Mouse (Mus musculus) gonadal fat pad, adult 2 months (tissue): ENCODE results near the gene Rgs8. TPM values are rescaled to one million over a fixed set of nuclear protein-coding genes. Genes with fewer than 3 reads are reported as not detected.

Experiments
- DNase-seq: peaks from one replicate; pipeline ENCODE4 v3.0.0-alpha.2; 2012; ENCODE audit warnings: low read depth
- polyA plus RNA-seq: library from polyadenylated mRNA; depleted of rRNA; stranded (reverse); fragments of >200 nt; gene quantifications from 2 replicates; pipeline ENCODE4 v1.2.3, GENCODE M21; 2012

Rgs8 gene
- polyA plus RNA-seq, 1 experiment: not detected

DNA sequence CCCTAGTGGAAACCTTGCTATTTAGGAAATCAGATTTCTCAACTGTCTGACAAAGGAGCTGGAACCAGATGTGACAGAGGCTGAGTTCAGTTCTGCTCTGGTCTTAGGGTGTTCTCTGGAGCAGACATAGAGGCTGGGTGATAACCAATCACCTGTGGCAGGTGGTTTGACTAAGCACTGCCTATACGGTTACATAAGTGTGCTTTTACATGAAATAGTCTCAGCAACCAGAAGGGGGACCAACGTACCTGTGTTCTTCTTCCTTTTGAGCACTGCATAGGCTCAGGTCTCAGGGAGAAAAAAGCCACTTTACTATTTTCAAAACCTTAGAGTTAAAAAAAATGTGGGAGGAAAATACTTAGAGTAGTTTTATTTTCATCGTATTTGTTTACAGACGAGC, 22.8 kb downstream of the Rgs8 start:
- DNase-seq: no peak

DNA sequence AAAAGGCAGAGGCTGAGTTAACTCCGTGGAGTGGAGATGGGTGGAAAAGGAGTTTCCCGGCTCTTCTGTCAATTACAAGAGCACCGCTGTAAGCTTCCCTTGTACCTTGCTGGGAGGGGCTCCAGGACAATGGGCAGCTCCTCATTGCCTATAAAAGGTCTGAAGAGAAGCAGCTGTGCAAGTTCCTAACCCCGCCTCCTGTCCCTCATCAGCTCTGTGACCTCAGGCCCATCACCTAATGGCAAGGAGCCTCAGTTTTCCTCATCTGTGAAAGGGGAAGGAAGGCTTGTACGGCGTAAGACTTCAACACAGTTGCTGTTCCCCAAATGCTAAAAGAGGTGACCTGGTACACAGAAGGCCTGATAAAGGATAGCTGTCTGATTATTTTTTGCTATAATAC, 24.8 kb downstream of the Rgs8 start:
- DNase-seq: no peak

DNA sequence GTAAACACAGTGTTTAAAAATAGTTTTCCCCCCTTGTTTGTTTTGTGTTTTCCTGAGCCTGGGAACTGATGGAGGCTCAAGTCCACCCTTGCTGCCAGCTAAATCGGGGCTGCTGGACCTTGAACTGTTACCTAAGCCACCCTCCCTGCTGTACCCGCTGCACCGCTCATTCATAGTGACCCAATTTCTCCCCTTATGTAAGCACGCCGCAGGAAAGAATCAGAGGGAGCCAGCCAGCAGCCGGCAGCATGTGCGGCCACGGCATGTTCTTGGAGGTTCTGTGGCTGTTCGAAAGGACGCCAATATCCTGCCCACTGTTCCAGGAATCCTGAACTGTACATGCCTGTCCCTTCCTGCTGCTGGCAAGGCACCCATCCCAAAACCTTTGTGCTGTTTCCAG, 26.3 kb downstream of the Rgs8 start:
- peak; percentile 55 for DNase-seq

DNA sequence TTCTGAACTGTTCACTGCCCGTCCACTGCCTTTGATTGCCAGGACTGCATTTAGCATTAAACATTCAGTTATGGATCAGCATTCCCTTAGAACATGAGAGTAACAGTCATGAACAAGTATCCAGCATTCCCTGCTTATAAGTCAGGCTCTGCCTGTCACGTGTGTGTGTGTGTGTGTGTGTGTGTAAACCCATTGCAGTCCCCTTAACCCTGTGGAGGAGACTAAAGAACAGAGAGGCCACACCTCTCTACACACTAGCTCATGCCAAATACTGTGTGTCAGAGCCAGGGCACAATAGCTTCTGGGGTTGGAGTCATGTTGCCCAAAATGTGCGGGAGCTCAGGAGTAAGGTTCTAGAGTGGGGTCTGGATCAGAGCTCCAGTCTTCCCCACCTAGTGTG, 26.8 kb downstream of the Rgs8 start:
- DNase-seq: no peak

DNA sequence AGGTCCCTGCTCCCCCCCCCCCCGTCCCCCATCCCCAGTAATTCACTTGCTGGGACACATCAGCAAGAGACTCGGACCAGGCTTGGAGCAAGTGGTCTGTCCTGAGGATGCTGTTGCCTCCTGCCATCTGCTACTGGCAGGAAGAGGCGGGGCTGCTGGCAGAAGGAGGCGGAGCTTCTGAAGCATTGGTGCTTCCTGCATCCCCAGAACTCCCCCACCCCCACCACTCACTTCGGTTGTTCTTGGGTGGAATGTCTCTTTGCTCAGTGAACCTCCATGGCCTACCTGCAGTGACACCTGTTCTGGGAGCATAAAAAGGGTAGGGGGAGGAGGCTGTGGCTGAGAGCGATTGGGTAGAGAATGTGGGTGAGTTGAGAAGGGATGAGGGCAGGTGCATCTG, 27.5 kb downstream of the Rgs8 start:
- no peak for DNase-seq

DNA sequence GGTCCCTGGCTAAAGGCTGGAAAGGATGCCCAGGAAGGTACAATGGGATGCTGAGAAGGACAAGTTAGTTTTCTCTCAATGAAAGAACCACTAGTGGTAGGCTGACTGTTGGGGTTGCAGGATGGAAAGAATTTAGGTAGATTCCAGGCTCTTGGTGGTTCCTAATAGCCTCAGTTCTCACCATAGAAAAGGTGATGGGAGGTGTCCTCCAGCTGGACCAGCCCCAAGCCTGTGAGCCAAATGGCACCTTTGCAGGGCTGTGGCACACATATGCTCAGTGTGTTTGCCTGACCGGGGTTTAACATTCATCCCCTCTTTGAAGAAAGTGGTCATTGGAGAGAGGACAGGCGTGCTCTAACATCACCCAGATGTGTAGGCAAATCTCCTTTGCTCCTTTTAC, 28.2 kb downstream of the Rgs8 start:
- no peak for DNase-seq

DNA sequence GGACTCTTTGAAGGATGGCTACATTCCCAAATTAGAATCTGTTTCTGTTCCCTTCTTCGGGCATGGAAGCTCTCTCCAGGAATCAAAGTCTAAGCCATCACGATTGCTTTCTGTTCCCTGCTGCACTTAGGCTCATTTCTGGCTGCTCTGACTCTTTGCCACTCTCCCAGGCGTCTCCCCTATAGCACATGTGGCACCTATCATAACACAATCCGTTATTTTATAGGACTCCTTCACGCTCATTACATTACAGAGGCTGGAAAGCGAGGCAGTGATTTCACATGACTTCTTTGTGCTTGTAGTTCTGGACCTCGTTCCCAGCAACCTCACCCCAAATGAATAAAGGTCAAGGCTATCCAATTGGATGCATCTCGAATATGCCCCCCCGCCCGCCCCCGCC, 30.4 kb downstream of the Rgs8 start:
- DNase-seq: no peak

DNA sequence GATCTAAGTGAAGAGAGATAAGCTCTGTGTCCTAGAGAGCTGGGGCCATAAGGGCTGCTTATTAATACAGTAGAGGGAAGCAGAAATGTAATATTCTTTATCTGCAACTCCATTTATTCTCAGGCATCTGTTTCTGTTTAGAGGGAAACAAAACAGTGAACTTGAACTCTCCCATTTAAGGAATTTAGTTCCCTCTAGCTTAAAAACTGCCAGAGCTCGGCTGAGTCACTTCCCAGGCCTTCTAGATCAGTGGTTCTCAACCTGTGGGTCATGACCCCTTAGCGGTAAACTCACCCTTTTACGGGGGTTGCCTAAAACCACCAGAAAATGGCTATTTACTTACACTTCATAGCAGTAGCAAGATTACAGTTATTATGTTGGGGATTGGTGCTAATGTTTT, 32.8 kb downstream of the Rgs8 start:
- DNase-seq: no peak

DNA sequence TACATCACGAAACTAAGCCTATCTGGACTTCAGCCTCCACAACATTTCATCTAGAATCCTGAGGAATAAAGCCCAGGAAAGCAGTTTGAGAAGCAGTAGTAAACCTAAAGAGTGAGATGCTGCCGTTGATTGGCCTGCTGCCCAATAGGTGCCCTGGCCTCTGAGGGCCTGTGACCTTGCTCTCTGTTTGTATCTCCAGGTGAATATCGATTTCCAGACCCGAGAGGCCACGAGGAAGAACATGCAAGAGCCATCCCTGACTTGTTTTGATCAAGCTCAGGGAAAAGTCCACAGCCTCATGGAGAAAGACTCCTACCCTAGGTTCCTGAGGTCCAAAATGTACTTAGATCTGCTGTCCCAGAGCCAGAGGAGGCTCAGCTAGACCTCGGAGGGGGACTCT, 39.7 kb downstream of the Rgs8 start:
- DNase-seq: no peak

DNA sequence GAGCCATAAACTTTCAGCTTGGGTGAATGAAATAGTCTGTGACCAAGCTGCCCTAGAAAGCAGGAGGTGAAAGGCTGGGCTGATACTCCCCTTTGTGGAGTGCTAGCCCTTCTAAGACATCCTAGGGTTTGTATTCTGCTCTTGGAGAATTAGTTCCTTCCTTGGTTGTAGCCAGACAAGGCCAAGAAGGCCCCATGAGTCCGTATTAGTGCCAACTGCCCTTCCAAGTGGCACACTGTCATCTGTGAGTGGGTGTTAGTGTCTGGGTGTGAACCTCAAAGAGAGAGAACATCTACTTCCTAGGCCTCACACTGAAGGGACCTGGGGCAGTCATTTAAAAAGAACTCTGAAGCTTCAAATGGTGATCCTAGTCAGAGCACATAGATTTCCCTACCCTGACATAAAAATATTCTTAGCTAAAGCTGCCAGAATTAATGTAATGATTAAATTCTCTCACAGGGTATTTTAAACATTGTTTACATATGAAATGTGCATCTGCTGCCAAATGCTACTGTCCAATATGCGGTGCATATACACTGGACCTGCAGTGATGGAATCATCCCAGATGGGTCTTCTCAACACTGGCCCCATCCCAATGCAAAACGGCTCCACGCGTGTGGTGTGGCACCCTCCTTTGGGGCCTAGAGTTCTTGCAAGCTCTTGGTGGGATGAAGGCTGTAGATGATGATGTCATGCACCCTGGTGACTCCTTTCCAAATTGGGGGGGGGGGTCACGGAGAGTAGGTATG, 41.7 kb downstream of the Rgs8 start:
- DNase-seq: no peak

DNA sequence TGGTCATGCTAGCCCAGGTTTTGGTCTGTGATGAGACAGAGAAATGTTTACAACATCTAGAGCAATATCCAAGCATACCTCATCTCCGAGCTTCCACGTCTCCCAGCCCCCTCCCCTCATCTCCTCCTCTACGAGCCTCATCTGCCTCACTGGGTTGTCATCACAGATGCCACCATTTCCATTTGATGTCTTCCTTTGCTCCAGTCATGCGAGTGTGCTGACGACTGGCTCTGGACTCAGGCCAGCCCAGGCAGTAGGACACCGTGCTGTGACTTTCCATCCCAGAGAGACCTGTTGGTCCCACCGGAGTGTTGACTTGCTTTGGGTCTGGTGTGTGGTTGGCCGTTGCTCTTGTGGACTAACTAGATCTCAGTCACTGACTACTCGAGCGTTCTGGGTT, 42.6 kb downstream of the Rgs8 start:
- no peak for DNase-seq

DNA sequence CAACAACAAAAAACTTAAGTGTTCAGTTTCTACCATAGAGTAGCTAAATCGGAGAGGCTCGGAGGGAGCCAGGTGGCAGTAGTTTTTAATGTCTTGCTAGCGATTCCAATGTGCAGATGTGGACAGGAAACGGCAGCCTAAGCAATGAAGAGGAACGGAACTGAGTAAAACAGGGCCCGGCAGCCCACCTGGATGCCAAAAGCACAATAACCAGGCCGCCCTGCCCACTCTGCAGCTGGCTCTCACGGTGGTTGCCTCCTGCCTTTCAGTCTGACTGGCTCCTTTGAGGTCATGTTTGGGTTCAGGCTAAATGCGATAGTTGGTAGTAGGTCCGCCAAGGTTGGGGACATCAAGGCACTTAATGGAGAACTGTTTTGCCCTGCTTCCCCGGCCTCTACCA, 43.3 kb downstream of the Rgs8 start:
- DNase-seq: no peak

DNA sequence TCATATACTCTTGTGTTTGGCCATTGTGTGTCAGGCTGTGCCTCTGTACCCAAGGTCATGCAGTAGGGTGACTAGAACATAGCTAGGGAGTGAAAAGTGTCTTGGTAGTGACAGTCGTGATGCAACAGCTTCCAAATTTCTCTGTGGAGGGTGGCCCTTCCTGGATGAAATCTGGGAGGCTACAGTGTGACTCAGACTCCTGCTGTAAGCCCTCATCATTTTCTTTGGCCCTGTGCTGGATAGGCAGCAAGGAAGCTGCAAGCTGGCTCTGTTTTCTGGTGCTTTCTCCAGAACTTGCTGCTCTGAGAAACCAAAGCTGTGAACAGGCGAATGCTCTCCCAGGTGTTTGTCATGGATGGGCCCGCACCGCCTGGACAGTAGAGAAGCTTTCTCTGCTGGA, 43.7 kb downstream of the Rgs8 start:
- DNase-seq: no peak

DNA sequence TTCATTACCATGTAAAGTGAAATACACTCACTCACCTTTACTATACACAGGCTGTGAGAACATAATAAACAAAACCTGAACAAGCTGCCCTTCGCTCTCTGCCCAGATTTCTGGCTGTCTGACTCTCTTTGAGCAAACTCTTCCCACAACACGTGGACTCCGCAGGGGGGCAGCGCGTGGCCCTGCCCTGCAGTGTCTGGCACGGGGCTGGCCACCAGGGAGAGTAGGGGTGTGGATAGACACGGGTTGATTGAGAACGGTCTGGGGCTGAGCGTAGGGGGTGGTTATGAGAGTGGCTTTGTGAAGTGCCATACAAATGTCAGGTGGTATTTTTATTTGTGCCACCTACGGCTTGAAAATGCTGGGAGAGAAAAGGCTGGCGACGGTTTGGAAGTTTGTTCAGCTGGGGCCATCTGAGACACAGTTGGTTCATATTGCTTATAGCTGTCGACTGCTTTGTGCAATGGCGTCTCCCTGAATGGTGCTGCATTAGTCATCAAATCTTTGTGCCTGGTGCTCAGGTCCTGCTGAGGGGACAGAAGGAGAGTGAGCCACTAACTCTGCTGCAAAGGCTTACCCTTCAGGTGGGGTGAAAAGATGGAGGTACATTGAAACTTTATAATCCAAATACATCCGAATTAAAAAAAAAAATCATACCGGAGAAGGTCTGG, 44.9 kb downstream of the Rgs8 start:
- DNase-seq: no peak

DNA sequence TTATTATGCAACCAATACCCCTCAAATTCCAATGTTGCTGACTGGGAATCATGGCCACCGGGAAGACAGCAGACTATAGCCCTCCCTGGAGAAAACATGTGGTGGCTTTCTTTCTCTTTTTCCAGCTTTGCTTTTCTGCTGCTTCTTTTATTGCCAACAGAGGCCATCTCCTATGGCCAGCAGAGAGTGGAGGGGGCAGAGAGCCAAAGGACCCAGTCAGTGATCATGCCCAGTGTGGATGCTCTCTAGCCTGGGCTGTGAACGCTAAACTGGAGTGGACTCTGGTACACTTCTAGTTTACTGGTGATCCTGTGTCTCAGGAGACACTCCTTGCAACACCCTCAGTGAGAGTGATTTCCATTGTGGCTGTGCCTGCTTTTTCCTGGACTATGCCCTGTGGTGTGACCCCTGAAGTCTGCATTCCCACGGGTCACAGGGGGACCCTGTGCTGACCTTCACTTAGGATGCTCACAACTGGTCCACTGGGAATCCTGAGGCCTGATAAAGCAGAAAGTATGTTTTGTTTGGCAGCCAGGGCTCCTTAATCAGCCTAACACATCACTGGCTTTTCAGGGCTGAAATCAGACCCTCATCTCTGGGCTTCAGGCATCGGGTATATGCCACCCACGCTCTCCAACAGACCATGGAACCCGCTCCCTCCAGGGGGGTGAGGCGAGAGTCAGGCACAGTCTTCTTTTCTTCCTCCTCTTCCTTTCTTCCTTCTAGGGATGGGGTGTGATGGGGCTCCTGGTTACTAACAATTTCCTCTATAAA, 45.7 kb downstream of the Rgs8 start:
- no peak for DNase-seq

DNA sequence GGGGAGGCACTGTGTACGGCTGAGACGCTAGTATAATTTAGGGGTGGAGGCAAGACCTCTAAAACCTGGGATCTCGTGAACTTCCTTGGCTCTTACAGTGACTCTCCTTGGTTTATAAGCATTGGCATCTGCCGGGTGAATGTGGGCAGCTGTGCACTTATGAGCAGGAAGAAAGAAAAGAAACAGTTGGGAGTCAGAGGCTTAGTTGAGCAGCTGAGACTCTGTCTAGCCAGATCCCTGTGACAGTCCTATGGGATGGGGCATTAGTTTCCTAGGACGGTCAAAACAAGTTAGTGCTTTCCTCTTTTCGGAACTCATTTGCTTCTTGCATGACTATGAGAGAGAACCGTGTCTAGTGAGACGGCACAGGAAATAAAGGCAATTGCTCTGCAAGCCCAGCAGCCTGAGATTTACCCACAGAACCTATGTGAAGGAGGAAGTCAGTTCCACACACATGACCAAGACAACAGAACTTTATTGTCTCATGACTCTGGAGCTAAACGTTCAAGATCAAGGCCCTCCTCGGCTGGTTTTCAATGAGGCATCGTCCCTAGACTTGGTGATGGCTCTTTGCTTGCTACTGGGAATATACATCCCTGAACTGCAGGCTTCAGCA, 47.7 kb downstream of the Rgs8 start:
- DNase-seq: no peak

DNA sequence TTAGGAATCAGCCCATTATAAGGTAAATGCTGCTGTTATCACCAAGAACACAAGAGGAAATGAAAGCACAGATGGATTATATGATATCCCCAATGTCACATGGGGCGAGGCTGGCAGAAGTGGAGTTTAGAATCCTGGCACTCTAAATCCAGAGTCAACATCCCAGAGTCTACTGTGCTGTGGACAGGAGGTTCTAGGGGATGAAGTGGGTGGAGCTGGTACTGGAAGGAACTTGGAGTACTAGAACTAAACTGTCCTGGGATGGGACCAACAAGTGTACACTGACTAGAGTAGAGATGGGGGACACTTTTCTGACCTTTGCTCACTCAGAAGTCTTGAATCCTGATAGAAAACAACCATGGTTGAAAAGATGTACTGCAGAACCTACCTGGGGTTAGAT, 48.6 kb downstream of the Rgs8 start:
- no peak for DNase-seq

DNA sequence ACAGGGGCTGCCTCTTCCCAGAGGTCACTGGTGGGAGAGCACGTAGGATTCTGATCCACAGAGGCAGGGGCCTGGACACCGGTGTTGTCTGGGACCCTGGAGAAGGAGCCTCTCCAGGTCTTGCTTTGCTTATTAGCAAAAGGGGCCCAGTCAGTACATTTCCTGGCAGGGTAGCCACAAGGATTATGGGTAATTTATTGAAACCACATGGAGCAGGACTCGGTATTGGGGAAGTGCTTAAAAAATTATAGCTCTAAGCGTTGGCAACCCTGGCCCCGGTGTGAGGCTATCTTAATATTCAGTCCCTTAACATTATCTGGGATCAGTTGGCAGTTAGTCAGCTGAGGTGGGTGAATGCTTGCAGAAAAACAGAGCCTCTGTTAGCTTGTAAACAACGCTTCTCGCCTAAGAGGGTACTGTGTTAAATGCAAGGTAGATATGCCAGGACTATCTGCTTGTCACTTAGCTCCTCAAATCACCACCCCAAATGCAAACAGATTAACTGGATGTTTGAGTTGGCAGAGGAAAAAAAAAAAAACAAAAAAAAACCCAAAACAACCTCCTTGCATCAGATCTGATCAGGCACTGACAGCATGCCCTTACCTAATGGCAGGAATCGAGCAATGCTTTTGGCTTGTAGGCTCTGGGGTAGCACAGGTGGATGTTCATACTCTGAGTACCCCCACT, 49.5 kb downstream of the Rgs8 start:
- no peak for DNase-seq

DNA sequence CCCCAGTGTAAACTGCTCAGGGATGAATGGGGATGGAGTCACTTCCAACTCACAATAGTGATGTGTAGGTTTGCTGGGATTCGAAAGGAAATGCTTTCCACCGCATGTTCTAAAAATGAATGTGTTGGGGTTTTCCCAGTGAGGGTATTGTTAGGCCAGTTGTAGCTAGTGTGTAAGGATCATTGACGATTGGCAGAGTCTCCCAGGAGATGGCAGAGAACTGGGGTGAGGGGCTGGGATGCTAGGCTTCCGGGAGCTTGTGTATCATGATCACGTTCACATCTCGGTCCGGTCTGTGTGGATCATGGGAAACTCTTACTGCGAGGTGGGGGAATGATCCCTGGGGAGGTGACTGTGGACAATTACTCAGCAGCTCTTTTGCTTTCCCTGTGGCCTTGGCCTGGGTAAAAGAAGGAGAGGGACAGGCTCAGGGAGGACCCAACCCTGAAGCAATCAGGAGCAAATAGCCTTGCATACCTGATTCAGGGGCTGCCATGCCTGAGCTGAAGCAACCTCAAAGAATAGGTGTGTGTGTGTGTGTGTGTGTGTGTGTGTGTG, 50.1 kb downstream of the Rgs8 start:
- no peak for DNase-seq

DNA sequence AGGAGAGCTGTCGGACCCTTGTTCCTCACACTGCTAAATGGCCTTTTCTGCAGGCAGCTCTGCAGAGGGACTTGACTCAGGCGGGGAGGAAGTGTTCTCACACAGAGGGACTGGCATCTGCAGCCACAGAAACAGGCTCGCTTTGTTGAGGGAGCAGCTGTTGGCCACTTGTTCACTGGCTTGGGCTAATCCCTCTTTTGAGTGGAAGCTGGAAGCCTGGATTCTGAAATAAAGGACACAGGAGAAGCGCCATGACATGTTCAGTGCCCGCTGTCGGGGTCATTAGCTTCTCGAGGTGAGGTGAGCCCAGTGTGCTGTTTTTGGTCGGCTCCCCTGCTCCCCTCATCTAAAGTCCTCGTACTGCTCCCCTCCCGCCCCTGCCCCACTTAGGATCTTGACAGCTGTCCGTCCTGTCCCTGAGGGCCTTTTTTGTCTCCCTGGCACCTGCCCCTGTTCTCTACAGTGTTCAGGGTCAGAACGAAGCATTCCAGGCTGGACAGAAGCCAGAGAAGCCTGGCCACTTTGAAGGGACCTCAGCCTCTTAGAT, 50.7 kb downstream of the Rgs8 start:
- no peak for DNase-seq

DNA sequence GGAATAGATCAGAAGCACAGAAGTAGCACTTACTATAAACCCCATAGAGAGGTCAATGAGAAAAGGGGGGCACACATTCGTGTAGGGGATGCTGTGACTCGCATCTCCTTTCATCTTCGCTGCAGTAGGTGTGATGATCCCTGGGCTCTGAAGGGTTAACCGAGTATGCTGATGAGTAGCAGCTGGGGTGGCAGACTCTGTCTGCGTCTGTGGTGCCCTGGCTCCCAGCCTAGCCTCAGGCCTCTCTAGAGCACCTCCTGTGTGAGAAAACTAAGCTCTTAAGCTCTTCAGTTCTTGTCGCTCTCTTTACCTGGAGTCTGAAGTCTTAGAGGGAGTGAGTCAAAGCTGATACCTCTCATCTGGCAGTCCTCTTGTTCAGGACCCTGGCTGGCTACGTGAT, 51.3 kb downstream of the Rgs8 start:
- DNase-seq: no peak
